ENCODE assay signal across 17 mouse cellular contexts in the genomic region with DNA sequence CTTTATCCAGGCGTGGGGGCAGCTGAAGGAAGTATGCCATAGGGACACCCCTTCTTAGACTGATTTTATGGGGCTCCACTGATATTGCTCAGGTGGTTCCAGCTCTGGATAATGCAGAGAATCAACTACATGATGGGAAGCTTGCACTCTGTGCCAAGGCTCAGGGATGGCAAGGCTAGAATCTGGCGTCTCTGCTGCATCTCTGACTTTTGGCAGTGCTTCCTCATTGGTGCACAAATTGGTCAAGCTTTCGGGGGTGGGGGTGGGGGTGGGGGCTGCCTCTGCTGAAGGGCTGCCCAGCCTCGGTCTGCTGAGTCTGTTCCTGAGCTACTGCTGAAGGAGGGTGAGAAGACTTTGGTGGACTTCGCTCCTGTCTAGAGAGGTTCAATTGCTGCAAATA.
"Had no signal": no experiment of that assay in that cellular context is flagged by ENCODE, and none has a peak within 500 bp of the region (broad histone marks: within the 10 kb centered on the region; RNA-seq: fewer than 3 reads in every experiment).

No protein-coding gene starts in this region.

- H3K27ac ChIP-seq: midbrain, embryonic 10.5 days; midbrain, embryonic 12.5 days; neural tube, embryonic 13.5 days; neural tube, embryonic 15.5 days had no signal

- DNase-seq: lung, embryonic 14.5 days; lung, postnatal 10 days; lung, postnatal 4 days; midbrain, embryonic 14.5 days; retina, postnatal 1 day; right cerebral cortex, adult 18-20 months; right cerebral cortex, postnatal 25 days; right cerebral cortex, postnatal 4 days; spleen, adult 18-20 months; thymus, adult 18-20 months; thymus, postnatal 14 days; thymus, postnatal 36 days had no signal

- H3K36me3 ChIP-seq: midbrain, embryonic 10.5 days; midbrain, embryonic 12.5 days; neural tube, embryonic 13.5 days; neural tube, embryonic 15.5 days had no signal

- H3K4me1 ChIP-seq: midbrain, embryonic 10.5 days; midbrain, embryonic 12.5 days had no signal

- H3K27me3 ChIP-seq: midbrain, embryonic 12.5 days; neural tube, embryonic 13.5 days; neural tube, embryonic 15.5 days had no signal

- H3K4me3 ChIP-seq: midbrain, embryonic 10.5 days; midbrain, embryonic 12.5 days; myocyte; neural tube, embryonic 13.5 days; neural tube, embryonic 15.5 days had no signal
